Mouse (Mus musculus): ENCODE results near the gene Papss1. TPM values are rescaled to one million over a fixed set of nuclear protein-coding genes. Genes with fewer than 3 reads are reported as not detected.
A peak's percentile ranks its signal among the peaks of the same experiment; 100 is the strongest.

The Papss1 gene
- polyA plus RNA-seq, 1 experiment from 2014 or later = 48.2 TPM

DNA sequence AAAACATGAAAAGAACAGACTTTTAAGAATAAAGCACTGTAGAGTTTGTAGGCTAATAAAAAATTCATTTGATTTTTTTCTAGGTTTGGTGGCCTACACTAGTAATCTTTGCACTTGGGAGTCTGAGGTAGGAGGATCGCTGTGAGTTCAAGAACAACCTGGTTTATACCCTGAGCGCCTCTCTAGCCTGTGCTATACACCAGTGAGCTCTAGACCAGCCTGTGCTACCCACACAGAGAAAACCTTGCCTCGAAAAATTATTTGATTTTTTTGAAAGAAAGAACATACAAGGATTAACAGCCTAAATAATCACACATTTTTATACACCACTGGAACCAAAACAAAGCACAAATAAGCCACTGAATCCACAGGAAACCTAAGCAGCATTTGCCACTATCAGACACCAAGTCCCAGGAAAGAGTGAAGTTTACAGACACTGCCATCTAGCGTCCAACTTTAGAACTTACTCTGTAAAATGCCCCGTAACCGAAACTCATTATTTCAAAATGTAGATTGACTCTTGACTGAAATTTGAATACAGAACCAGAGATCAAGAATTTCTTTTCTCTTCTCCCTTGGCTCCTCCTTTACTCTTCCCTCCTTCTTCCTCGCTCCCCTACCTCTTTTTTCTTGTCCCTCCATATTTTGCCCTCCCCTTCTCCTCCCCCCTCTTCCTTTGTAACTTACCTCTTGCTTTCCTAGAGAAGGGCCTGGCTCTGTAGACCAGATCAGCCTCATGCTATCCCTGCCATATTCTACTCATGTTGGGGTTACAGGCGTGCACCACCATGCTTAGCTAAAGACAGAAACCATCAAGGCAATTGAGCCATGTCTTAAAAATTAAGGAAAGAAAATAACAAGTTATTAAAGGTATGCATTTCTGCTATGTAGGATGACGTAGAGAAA is 12.0 kb upstream of the Papss1 start:
- Histone ChIP-seq H3K27me3 (ENCODE audit: insufficient read depth, poor library complexity, severe bottlenecking) (no peaks in the 10 kb centered on the region), H3K27ac (no peak overlapping the region), H3K9me3 (no peaks in the 10 kb centered on the region), H3K36me3 (no peaks in the 10 kb centered on the region), H3K4me3 (no peak overlapping the region), H3K4me1 (no peaks in the 10 kb centered on the region)
- no peak for DNase-seq (ENCODE audit: low spot score)
- WGBS = 41% methylated on average over 9 of the region's 9 CpGs

- Histone ChIP-seq H3K27me3 (ENCODE audit: insufficient read depth, poor library complexity, severe bottlenecking) (no peaks in the 10 kb centered on the region), H3K4me1 (no peaks in the 10 kb centered on the region), H3K9me3 (no peaks in the 10 kb centered on the region), H3K36me3 (no peaks in the 10 kb centered on the region), H3K27ac (no peak overlapping the region), H3K4me3 (no peak overlapping the region)
- no peak for DNase-seq (ENCODE audit: low spot score)
These were observed 8.8 kb upstream of the Papss1 start for GRCm38 (mm10) chr3:131555771-131556170.

DNA sequence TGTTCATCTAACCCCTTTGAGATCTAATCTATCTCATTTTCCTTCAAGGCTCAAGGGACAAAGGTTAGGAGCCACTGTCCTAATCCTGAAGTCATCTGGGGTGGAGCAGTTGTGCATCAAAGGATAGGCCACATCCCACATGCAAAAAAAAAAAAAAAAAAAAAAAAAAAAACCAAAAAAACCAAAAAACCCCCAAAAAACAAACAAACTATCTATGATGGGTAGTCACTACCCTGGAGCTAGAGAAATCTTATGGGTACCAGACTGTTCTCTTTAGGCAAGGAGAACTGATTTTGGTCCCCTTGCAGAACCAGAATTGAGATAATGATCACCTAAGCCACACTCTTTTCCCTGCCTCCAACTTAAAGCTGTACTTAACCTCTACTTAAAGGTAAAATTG is 3.0 kb upstream of the Papss1 start:
- no peaks in the 10 kb centered on the region for H3K9me3 ChIP-seq
- no peak overlapping the region for H3K27ac ChIP-seq
- DNase-seq (ENCODE audit: low spot score) = no peak
- no peak overlapping the region for H3K4me3 ChIP-seq
- H3K36me3 ChIP-seq = no peaks in the 10 kb centered on the region
- H3K4me1 ChIP-seq = peaks cover 19% of the 10 kb centered on the region
- no peaks in the 10 kb centered on the region for H3K27me3 ChIP-seq (ENCODE audit: insufficient read depth, poor library complexity, severe bottlenecking)

- Histone ChIP-seq H3K27me3 (ENCODE audit: insufficient read depth, poor library complexity, severe bottlenecking) (no peaks in the 10 kb centered on the region), H3K4me3 (peak overlapping the region; percentile 92), H3K27ac (peak overlapping the region; percentile 96), H3K4me1 (peaks cover 19% of the 10 kb centered on the region), H3K36me3 (0 out of 2 replicates have a peak, but pooled peaks cover 3% of the 10 kb centered on the region), H3K9me3 (no peaks in the 10 kb centered on the region)
- WGBS = 4% methylated on average over 9 of the region's 9 CpGs
- DNase-seq (ENCODE audit: low spot score) = no peak
These were observed 666 bp downstream of the Papss1 start for GRCm38 (mm10) chr3:131565257-131565610.

- H3K4me1 ChIP-seq = peaks cover 19% of the 10 kb centered on the region
- 88% methylated on average over 2 of the region's 2 CpGs for WGBS
- 0 out of 2 replicates have a peak, but pooled peaks cover 3% of the 10 kb centered on the region for H3K36me3 ChIP-seq
- H3K27me3 ChIP-seq (ENCODE audit: insufficient read depth, poor library complexity, severe bottlenecking) = no peaks in the 10 kb centered on the region
- H3K27ac ChIP-seq = no peak overlapping the region
- no peak for DNase-seq (ENCODE audit: low spot score)
- no peaks in the 10 kb centered on the region for H3K9me3 ChIP-seq
- no peak overlapping the region for H3K4me3 ChIP-seq
These were observed 1.7 kb downstream of the Papss1 start for GRCm38 (mm10) chr3:131566281-131566680.

DNA sequence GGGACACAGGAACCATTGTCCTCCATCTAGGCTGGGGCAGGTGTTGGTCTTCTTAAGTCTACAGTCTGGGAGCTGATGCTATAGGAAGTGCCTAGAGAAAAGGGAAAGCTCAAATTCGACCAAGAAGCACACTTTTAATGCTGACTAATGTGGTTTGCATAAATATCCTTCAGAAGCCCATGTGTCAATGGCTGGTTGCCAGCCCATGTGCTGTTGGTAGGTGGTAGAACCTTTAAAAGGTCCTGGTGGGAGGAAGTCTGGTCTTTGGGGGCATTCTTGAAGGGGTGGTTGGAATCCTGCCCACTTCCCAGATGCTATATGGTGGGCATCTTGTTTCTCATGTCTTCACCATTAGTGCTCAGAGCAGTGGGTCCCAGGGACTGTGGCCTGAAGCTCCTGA is 5.9 kb downstream of the Papss1 start:
- Histone ChIP-seq H3K27me3 (ENCODE audit: insufficient read depth, poor library complexity, severe bottlenecking) (no peaks in the 10 kb centered on the region), H3K9me3 (no peaks in the 10 kb centered on the region), H3K4me3 (no peak overlapping the region), H3K36me3 (0 out of 2 replicates have a peak, but pooled peaks cover 3% of the 10 kb centered on the region), H3K27ac (no peak overlapping the region), H3K4me1 (peaks cover 7% of the 10 kb centered on the region; the same call in 1 of the 2 replicates)
- DNase-seq (ENCODE audit: low spot score) = no peak
- WGBS = 54% methylated on average over 1 of the region's 1 CpGs

GRCm38 (mm10) chr3:131573555-131573954 is 9.0 kb downstream of the Papss1 start:
- no peak for DNase-seq (ENCODE audit: low spot score)
- Histone ChIP-seq H3K9me3 (no peaks in the 10 kb centered on the region), H3K27me3 (ENCODE audit: insufficient read depth, poor library complexity, severe bottlenecking) (no peaks in the 10 kb centered on the region), H3K27ac (no peak overlapping the region), H3K4me1 (no peaks in the 10 kb centered on the region), H3K4me3 (no peak overlapping the region), H3K36me3 (0 out of 2 replicates have a peak, but pooled peaks cover 5% of the 10 kb centered on the region)
- 68% methylated on average over 3 of the region's 3 CpGs for WGBS

DNA sequence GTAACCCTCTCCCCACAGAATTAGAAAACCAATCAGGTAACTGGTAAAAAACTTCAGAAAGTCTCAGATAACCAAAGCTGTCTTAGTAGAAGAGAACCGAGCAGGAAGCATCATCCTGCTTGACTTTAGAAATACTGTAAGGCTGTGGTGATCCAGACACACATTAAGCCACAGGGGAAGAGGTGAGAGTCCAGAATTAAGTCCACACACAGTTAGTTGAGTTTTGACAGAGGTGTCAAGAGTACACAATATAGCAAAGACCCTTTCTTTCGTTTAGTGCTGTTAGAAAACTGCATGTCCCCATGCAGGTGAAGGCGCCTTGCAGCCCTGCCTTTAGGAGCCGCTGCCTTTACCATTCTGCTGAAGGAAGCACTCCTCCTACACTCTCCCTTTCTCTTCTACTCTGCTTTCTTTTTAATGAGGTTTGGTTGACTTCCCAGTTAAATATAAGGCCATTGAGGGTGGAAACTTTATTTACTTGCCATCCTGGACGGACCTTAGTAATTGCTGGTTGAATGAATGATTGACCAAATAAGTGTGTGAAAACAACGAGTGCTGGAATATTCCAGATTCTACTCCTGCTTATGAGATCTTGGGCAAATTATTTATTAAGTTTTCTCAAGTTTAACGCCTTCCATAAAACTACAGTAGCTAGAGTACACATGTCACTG is 14.0 kb downstream of the Papss1 start:
- H3K4me3 ChIP-seq = no peak overlapping the region

DNA sequence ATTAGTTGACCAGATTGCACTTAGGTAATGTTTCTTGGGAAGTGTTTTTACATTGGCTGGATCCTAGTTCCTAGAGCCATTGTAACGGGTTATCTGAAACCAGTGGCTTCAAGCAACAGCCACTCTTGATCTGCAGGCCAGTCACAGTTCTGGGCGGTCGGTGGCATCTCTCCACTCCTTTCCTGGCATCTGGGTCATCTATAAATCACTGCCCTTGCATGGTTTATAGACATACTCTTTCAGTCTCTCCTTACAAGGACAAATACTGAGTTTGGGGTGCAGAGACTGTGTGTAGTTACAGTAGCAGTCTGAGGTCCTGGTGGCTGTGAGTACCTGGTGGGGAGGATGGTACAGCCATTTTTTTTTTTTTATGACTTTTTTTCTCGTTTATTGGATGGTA is 15.5 kb downstream of the Papss1 start:
- Histone ChIP-seq H3K27ac (no peak overlapping the region), H3K27me3 (ENCODE audit: insufficient read depth, poor library complexity, severe bottlenecking) (no peaks in the 10 kb centered on the region), H3K4me3 (no peak overlapping the region), H3K36me3 (peaks cover 50% of the 10 kb centered on the region), H3K9me3 (no peaks in the 10 kb centered on the region), H3K4me1 (peaks cover 4% of the 10 kb centered on the region; the same call in 1 of the 2 replicates)
- WGBS = 86% methylated on average over 4 of the region's 4 CpGs
- no peak for DNase-seq (ENCODE audit: low spot score)

More for the DNA sequence above, 14.0 kb downstream of the Papss1 start:
- H3K4me1 ChIP-seq = peaks cover 4% of the 10 kb centered on the region; the same call in 1 of the 2 replicates
- H3K36me3 ChIP-seq = peaks cover 36% of the 10 kb centered on the region
- no peak overlapping the region for H3K27ac ChIP-seq
- H3K27me3 ChIP-seq (ENCODE audit: insufficient read depth, poor library complexity, severe bottlenecking) = no peaks in the 10 kb centered on the region
- WGBS = 90% methylated on average over 7 of the region's 7 CpGs
- H3K9me3 ChIP-seq = no peaks in the 10 kb centered on the region
- no peak for DNase-seq (ENCODE audit: low spot score)

- Histone ChIP-seq H3K9me3 (no peaks in the 10 kb centered on the region), H3K27me3 (ENCODE audit: insufficient read depth, poor library complexity, severe bottlenecking) (no peaks in the 10 kb centered on the region), H3K36me3 (peaks cover 57% of the 10 kb centered on the region), H3K4me3 (no peak overlapping the region), H3K4me1 (peaks cover 4% of the 10 kb centered on the region; the same call in 1 of the 2 replicates), H3K27ac (no peak overlapping the region)
- 79% methylated on average over 7 of the region's 7 CpGs for WGBS
- no peak for DNase-seq (ENCODE audit: low spot score)
These were observed 16.5 kb downstream of the Papss1 start for GRCm38 (mm10) chr3:131581096-131581495.

- no peaks in the 10 kb centered on the region for H3K9me3 ChIP-seq
- peaks cover 71% of the 10 kb centered on the region for H3K36me3 ChIP-seq
- no peak overlapping the region for H3K4me3 ChIP-seq
- H3K27ac ChIP-seq = no peak overlapping the region
- DNase-seq (ENCODE audit: low spot score) = no peak
- WGBS = 93% methylated on average over 3 of the region's 3 CpGs
- no peaks in the 10 kb centered on the region for H3K27me3 ChIP-seq (ENCODE audit: insufficient read depth, poor library complexity, severe bottlenecking)
- H3K4me1 ChIP-seq = no peaks in the 10 kb centered on the region
These were observed 22.2 kb downstream of the Papss1 start for GRCm38 (mm10) chr3:131586818-131587217.

DNA sequence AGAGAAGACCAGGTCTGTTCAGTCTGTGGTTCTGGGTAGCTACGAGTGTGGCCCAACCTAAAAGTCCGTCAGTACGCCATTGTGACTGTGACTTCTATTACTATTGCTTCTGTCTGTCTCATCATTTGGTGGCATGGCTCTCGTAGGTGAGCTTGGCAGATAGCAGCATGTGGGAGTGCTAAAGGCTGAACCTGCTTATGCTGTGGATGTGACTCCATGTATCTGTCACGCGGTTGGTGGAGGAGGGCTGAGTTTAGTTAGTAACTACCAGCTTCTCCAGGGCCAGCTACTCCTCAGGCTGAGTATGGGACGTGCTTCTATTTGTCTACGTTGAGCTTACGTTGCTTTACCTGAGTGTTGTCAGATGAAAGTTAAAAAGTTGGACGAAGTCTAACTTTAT is 23.4 kb downstream of the Papss1 start:
- DNase-seq (ENCODE audit: low spot score) = no peak
- Histone ChIP-seq H3K4me3 (no peak overlapping the region), H3K36me3 (peaks cover 71% of the 10 kb centered on the region), H3K27ac (no peak overlapping the region), H3K27me3 (ENCODE audit: insufficient read depth, poor library complexity, severe bottlenecking) (no peaks in the 10 kb centered on the region), H3K9me3 (no peaks in the 10 kb centered on the region), H3K4me1 (no peaks in the 10 kb centered on the region)
- WGBS = 92% methylated on average over 10 of the region's 10 CpGs

- Histone ChIP-seq H3K27ac (no peak overlapping the region), H3K9me3 (no peaks in the 10 kb centered on the region), H3K4me1 (no peaks in the 10 kb centered on the region), H3K27me3 (ENCODE audit: insufficient read depth, poor library complexity, severe bottlenecking) (no peaks in the 10 kb centered on the region), H3K36me3 (peaks cover 44% of the 10 kb centered on the region), H3K4me3 (no peak overlapping the region)
- DNase-seq (ENCODE audit: low spot score) = no peak
- 87% methylated on average over 15 of the region's 15 CpGs for whole genome bisulfite sequencing
These were observed 28.7 kb downstream of the Papss1 start for GRCm38 (mm10) chr3:131593143-131593798.
